ENCODE assay signal across 30 mouse cellular contexts in genomic region chr7:44689331-44689730, GRCm38 (mm10). TPM values are rescaled to one million over a fixed set of nuclear protein-coding genes. Genes with fewer than 3 reads are reported as not detected.
A peak's percentile ranks its signal among the peaks of the same experiment; 100 is the strongest.
DNase-seq lines count a peak whose midpoint lies in the region; ATAC-seq lines count a peak whose summit lies in the region.
"Had no signal": no experiment of that assay in that cellular context is flagged by ENCODE, and none has a peak within 500 bp of the region (broad histone marks: within the 10 kb centered on the region; RNA-seq: fewer than 3 reads in every experiment).

No protein-coding gene starts in this region.

- H3K27ac ChIP-seq in forebrain, embryonic 12.5 days = no peak overlapping the region
- H3K27ac ChIP-seq: embryonic facial prominence, embryonic 10.5 days; embryonic facial prominence, embryonic 13.5 days; forebrain, embryonic 13.5 days; gastrocnemius, adult 2 months; hindbrain, embryonic 12.5 days; hindbrain, embryonic 15.5 days had no signal

- 92% methylated on average over 7 of the region's 7 CpGs for WGBS in forebrain, embryonic 12.5 days

- no peak overlapping the region for H3K4me2 ChIP-seq in forebrain, embryonic 12.5 days
- H3K4me2 ChIP-seq: embryonic facial prominence, embryonic 13.5 days; forebrain, embryonic 13.5 days; heart, embryonic 11.5 days; hindbrain, embryonic 12.5 days; hindbrain, embryonic 15.5 days had no signal

- no peaks in the 10 kb centered on the region for H3K36me3 ChIP-seq in forebrain, embryonic 12.5 days (replicated peaks)
- H3K36me3 ChIP-seq: embryonic facial prominence, embryonic 10.5 days; embryonic facial prominence, embryonic 13.5 days; hindbrain, embryonic 12.5 days; hindbrain, embryonic 15.5 days had no signal

- ATAC-seq in cerebellum, adult (ENCODE audit: insufficient number of reproducible peaks, low FRiP score, low TSS enrichment) = no peak
- no peak for ATAC-seq in forebrain, embryonic 12.5 days (ENCODE audit: low FRiP score)
- ATAC-seq: CD4-positive, CD25-positive, alpha-beta regulatory T cell, adult 4 months; forebrain, embryonic 13.5 days; forebrain, embryonic 16.5 days; inflammation-experienced regulatory T-cells, adult 6 months; intestine, embryonic 16.5 days had no signal

- H3K4me1 ChIP-seq in forebrain, embryonic 12.5 days = peaks cover 7% of the 10 kb centered on the region; the same call in 1 of the 2 replicates
- H3K4me1 ChIP-seq: embryonic facial prominence, embryonic 10.5 days; embryonic facial prominence, embryonic 13.5 days had no signal

- H3K9me3 ChIP-seq in forebrain, embryonic 12.5 days = no peaks in the 10 kb centered on the region
- H3K9me3 ChIP-seq: embryonic facial prominence, embryonic 10.5 days; embryonic facial prominence, embryonic 13.5 days; forebrain, embryonic 13.5 days; hindbrain, embryonic 12.5 days; hindbrain, embryonic 15.5 days had no signal

- H3K4me3 ChIP-seq in forebrain, embryonic 12.5 days (replicated peaks) = no peak overlapping the region
- H3K4me3 ChIP-seq: embryonic facial prominence, embryonic 10.5 days; embryonic facial prominence, embryonic 13.5 days; erythroblast, embryonic 14.5 days; forebrain, embryonic 13.5 days; gastrocnemius, adult 2 months; hindbrain, embryonic 12.5 days; hindbrain, embryonic 15.5 days had no signal

- DNase-seq in cerebellum, adult 8-10 months = peak; percentile 48
- DNase-seq in brain, adult 2 months (ENCODE audit: low read depth, low spot score) = peak; percentile 51
- DNase-seq in cerebellum, adult 9-11 months = peak; percentile 49
- DNase-seq in cerebellum, postnatal 36 days = peak; percentile 56 to 57
- DNase-seq: adrenal gland, adult 2 months; adrenal gland, postnatal 14 days; embryo, embryonic 11 days; gastrocnemius, adult 2 months; gastrocnemius, postnatal 14 days; heart, adult 11 months; kidney, adult 18-20 months had no signal

- H3K27me3 ChIP-seq in forebrain, embryonic 12.5 days = no peaks in the 10 kb centered on the region
- H3K27me3 ChIP-seq: embryonic facial prominence, embryonic 13.5 days; forebrain, embryonic 13.5 days; hindbrain, embryonic 12.5 days; hindbrain, embryonic 15.5 days had no signal

- no peak overlapping the region for H3K9ac ChIP-seq in forebrain, embryonic 12.5 days
- H3K9ac ChIP-seq: embryonic facial prominence, embryonic 13.5 days; forebrain, embryonic 13.5 days; hindbrain, embryonic 12.5 days; hindbrain, embryonic 15.5 days had no signal

RNA-seq across cellular contexts. Expression of gene Myh14, which starts 18.7 kb away (rescaled TPM):
- 2.1 and 2.3 TPM in 2 replicates for polyA plus RNA-seq in forebrain, embryonic 12.5 days (2016; fragmentation: Nextera tagmentation; extraction: Ambion mirVana)
- polyA plus RNA-seq: CD4-positive, CD25-positive, alpha-beta regulatory T cell, adult 4 months; inflammation-experienced regulatory T-cells, adult 6 months had no signal

RNA-seq across cellular contexts. Expression of gene Izumo2, which starts 19.2 kb away (rescaled TPM):
- not detected in 2 replicates for polyA plus RNA-seq in forebrain, embryonic 12.5 days (2016; fragmentation: Nextera tagmentation; extraction: Ambion mirVana)
- polyA plus RNA-seq: adrenal gland, adult 2 months; brain, embryonic 14.5 days; C2C12; CD4-positive, CD25-positive, alpha-beta regulatory T cell, adult 4 months; cortical plate, adult 2 months; embryonic facial prominence, embryonic 10.5 days; embryonic facial prominence, embryonic 13.5 days; erythroblast, embryonic 14.5 days; forebrain, embryonic 13.5 days; forebrain, embryonic 16.5 days; heart, embryonic 11.5 days; heart, embryonic 14.5 days; heart, postnatal 0 days; hindbrain, embryonic 12.5 days; hindbrain, embryonic 15.5 days; inflammation-experienced regulatory T-cells, adult 6 months; intestine, embryonic 16.5 days; kidney, embryonic 14.5 days had no signal

RNA-seq across cellular contexts. Expression of gene Vrk3, which starts 58.9 kb away (rescaled TPM):
- polyA plus RNA-seq in forebrain, embryonic 12.5 days (2016; fragmentation: Nextera tagmentation; extraction: Ambion mirVana) = 39.1 and 42.0 TPM in 2 replicates
